Mouse (Mus musculus) liver, embryonic 14.5 days (tissue): ENCODE data around the gene Usf3. TPM values are rescaled to one million over a fixed set of nuclear protein-coding genes. Genes with fewer than 3 reads are reported as not detected.

Experiments
- ATAC-seq: fragments of 200-750 bp; cut with Nextera tagmentation; 2 replicates; pipeline ENCODE4 v1.8.0; 2017; ENCODE audit warnings: moderate number of reproducible peaks, mild to moderate bottlenecking, moderate library complexity; ENCODE audit not compliant: insufficient read depth
- DNase-seq, 3 experiments: peaks; one replicate each; pipeline ENCODE4 v3.0.0-alpha.2; 2012 to 2013; ENCODE audit warnings: low read depth in 3 of 3, low spot score in 3 of 3
- H3K27ac ChIP-seq: fragments of 300-500 bp; sonication (generic); 2 replicates; pipeline ENCODE4 v1.5.1; 2014; ENCODE audit warnings: moderate library complexity, mild to moderate bottlenecking, control low read depth, inconsistent platforms
- H3K27me3 ChIP-seq: fragments of 300-500 bp; sonication (generic); 2 replicates; pipeline ENCODE4 v1.6.1; 2014; ENCODE audit warnings: mild to moderate bottlenecking, low read length, moderate library complexity; ENCODE audit not compliant: control insufficient read depth, insufficient read depth
- H3K36me3 ChIP-seq: fragments of 300-500 bp; sonication (generic); replicated peaks from 2 replicates; pipeline ENCODE4 v1.6.1; 2014; ENCODE audit warnings: low read depth; ENCODE audit not compliant: control insufficient read depth, insufficient read depth
- H3K4me1 ChIP-seq, 2 experiments: fragments of 200-500 bp in 1 of 2; fragments of 300-500 bp in 1 of 2; sonication (generic) in 1 of 2; replicated peaks; 2 replicates each; pipeline ENCODE4 v1.6.1; 2012 to 2014; ENCODE audit warnings: antibody characterized with exemption in 1 of 2, inconsistent platforms in 1 of 2, low read length in 1 of 2; ENCODE audit not compliant: control insufficient read depth in 2 of 2, insufficient read depth in 2 of 2
- H3K4me2 ChIP-seq: fragments of 300-500 bp; sonication (generic); 2 replicates; pipeline ENCODE4 v1.6.1; 2014; ENCODE audit warnings: low read depth, mild to moderate bottlenecking, control low read depth, moderate library complexity
- H3K4me3 ChIP-seq, 2 experiments: fragments of 200-500 bp in 1 of 2; fragments of 300-500 bp in 1 of 2; sonication (generic) in 1 of 2; 2 replicates each; pipeline ENCODE4 v1.5.1; 2012 to 2014; ENCODE audit warnings: low read depth in 2 of 2, low read length in 2 of 2, mild to moderate bottlenecking in 2 of 2, control low read depth in 1 of 2, inconsistent platforms in 1 of 2, moderate library complexity in 1 of 2; ENCODE audit not compliant: insufficient read depth in 1 of 2
- H3K9ac ChIP-seq: fragments of 300-500 bp; sonication (generic); replicated peaks from 2 replicates; pipeline ENCODE4 v1.6.1; 2014; ENCODE audit warnings: mild to moderate bottlenecking, control low read depth, moderate library complexity
- H3K9me3 ChIP-seq: fragments of 300-500 bp; sonication (generic); 2 replicates; pipeline ENCODE4 v1.6.1; 2016; ENCODE audit warnings: low read length, mixed read lengths; ENCODE audit not compliant: control insufficient read depth
- CTCF ChIP-seq: IDR thresholded peaks from 2 replicates; pipeline ENCODE4 v1.5.1; 2016; ENCODE audit warnings: antibody characterized with exemption, low read depth, control low read depth
- EP300 ChIP-seq: IDR thresholded peaks from 2 replicates; pipeline ENCODE4 v1.6.1; 2016; ENCODE audit warnings: antibody characterized with exemption, low read depth
- WGBS: fragments of 180-500 bp; shearing (Covaris S2); extraction: QIAGEN DNeasy Blood & Tissue Kit; methylation state at CpG from one replicate; pipeline ENCODE4 v1.1.7; 2014; ENCODE audit not compliant: insufficient replicate concordance; 5-methylcytosine and 5-hydroxymethylcytosine counted together
- polyA plus RNA-seq, 2 experiments: library from polyadenylated mRNA; depleted of rRNA in 1 of 2; stranded (reverse) in 1 of 2; unstranded in 1 of 2; fragments of >200 nt; fragmentation: Nextera tagmentation in 1 of 2; extraction: Ambion mirVana in 1 of 2; gene quantifications; 2 replicates each; pipeline versions ENCODE4 v1.2.1 to v1.2.3; 2012 to 2014

Gene Usf3
- polyA plus RNA-seq, 2 experiments = 2.7 to 3.9 TPM

DNA sequence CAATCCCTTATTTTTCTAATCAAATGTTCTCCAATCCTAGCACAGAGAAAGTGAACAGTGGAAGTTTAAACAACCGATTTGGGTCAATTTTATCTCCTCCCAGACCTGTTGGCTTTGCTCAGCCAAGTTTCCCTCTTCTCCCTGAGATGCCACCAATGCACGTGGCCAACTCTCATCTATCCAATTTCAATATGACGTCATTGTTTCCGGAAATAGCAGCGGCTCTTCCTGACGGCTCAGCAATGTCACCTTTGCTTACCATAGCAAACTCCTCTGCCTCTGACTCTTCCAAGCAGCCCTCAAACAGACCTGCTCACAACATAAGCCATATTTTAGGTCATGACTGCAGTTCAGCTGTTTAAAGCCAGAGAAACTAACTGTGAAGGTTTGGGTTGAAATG is 48.4 kb downstream of the Usf3 start:
- Histone ChIP-seq H3K27me3 (no peaks in the 10 kb centered on the region), H3K4me1 (no peaks in the 10 kb centered on the region), H3K36me3 (peaks cover 4% of the 10 kb centered on the region; the same call in 1 of the 2 replicates), H3K9me3 (no peaks in the 10 kb centered on the region), H3K9ac (no peak overlapping the region), H3K4me2 (no peak overlapping the region), H3K4me3 (no peak overlapping the region), H3K27ac (no peak overlapping the region)
- no peak for TF ChIP-seq CTCF
- TF ChIP-seq EP300 = no peak
- ATAC-seq = no peak
- WGBS = 68% methylated on average over 6 of the region's 6 CpGs
- no peak for DNase-seq

GRCm38 (mm10) chr16:44226706-44227291 is 53.8 kb downstream of the Usf3 start:
- Histone ChIP-seq H3K9ac (no peak overlapping the region), H3K36me3 (no peaks in the 10 kb centered on the region), H3K27ac (no peak overlapping the region), H3K4me1 (no peaks in the 10 kb centered on the region), H3K9me3 (no peaks in the 10 kb centered on the region), H3K27me3 (no peaks in the 10 kb centered on the region), H3K4me3 (no peak overlapping the region), H3K4me2 (no peak overlapping the region)
- ATAC-seq = no peak
- DNase-seq = no peak
- no peak for TF ChIP-seq EP300
- TF ChIP-seq CTCF = no peak
- WGBS = 79% methylated on average over 13 of the region's 13 CpGs

DNA sequence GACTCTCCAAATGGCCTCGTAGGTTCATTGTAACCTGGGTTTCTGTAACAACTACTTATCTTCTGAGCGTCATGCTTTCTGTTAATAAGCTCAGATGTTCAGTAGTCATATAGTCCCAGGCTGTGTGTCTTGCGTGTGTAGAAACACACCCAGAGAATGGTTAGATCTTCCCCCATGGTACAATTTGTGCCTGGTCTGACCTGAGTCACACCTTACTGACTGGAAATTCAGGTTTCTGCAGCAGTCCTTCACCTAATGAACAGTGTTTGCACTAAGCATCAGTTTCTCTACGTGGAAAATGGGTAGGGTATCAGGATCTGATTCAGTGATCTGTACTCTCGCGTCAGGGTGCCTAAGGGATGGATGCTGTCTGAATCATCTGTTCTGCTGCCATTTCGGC is 60.0 kb downstream of the Usf3 start:
- Histone ChIP-seq H3K27ac (no peak overlapping the region), H3K27me3 (no peaks in the 10 kb centered on the region), H3K9ac (no peak overlapping the region), H3K4me1 (no peaks in the 10 kb centered on the region), H3K9me3 (no peaks in the 10 kb centered on the region), H3K36me3 (no peaks in the 10 kb centered on the region), H3K4me2 (no peak overlapping the region), H3K4me3 (no peak overlapping the region)
- ATAC-seq (no peak), DNase-seq (no peak)
- no peak for TF ChIP-seq CTCF
- no peak for TF ChIP-seq EP300
- 70% methylated on average over 7 of the region's 7 CpGs for WGBS

GRCm38 (mm10) chr16:44237836-44238235 is 64.8 kb downstream of the Usf3 start:
- DNase-seq (no peak), ATAC-seq (no peak)
- Histone ChIP-seq H3K27me3 (no peaks in the 10 kb centered on the region), H3K4me2 (no peak overlapping the region), H3K9me3 (no peaks in the 10 kb centered on the region), H3K4me1 (no peaks in the 10 kb centered on the region; a peak in 1 of 4 replicates), H3K4me3 (no peak overlapping the region), H3K36me3 (no peaks in the 10 kb centered on the region), H3K9ac (no peak overlapping the region), H3K27ac (no peak overlapping the region)
- TF ChIP-seq EP300 = no peak
- no peak for TF ChIP-seq CTCF
- WGBS = 67% methylated on average over 3 of the region's 3 CpGs

DNA sequence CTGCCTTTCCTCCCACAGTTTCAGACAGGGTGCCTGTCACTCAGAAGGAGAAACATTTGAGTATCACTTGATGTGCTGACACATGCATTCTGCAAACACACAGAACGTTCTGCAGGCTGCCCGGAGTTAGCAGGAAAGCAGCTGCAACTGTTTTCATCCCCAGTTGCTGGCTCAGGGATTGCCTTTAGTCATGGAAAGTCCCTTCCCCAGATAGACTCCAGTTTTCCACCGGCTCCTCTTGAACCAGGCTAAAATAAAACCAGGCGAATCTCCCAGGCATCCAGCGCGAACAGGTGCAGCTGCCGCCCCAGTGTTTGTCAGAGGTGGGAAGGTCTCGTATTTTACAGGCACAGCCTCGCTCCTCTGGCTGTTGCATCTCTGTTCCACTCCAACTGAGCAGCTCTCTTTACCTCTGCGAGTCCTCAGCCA is 65.8 kb downstream of the Usf3 start:
- no peak overlapping the region for H3K4me2 ChIP-seq
- DNase-seq (no peak), ATAC-seq (no peak)
- H3K9ac ChIP-seq = no peak overlapping the region
- H3K27me3 ChIP-seq = no peaks in the 10 kb centered on the region
- H3K27ac ChIP-seq = no peak overlapping the region
- no peaks in the 10 kb centered on the region for H3K9me3 ChIP-seq
- H3K4me1 ChIP-seq = no peaks in the 10 kb centered on the region; a peak in 1 of 4 replicates
- H3K4me3 ChIP-seq = no peak overlapping the region
- TF ChIP-seq EP300 = no peak
- no peak for TF ChIP-seq CTCF
- 46% methylated on average over 10 of the region's 10 CpGs for WGBS
- H3K36me3 ChIP-seq = no peaks in the 10 kb centered on the region
